Mouse (Mus musculus): ENCODE results near the gene Shisa3.

GRCm38 (mm10) chr5:67641406-67642120 lies 33.9 kb downstream of the Shisa3 start:
- no peak for TF ChIP-seq CTCF (IDR thresholded peaks at IDR 0.05; ENCODE audit: control insufficient read depth, insufficient read depth, insufficient read length)
- no peak for TF ChIP-seq MAX (IDR thresholded peaks at IDR 0.05)
- no peak for TF ChIP-seq MYOG (IDR thresholded peaks at IDR 0.05; ENCODE audit: control insufficient read depth, extremely low read depth, insufficient read length)
- no peak for TF ChIP-seq MYOD1 (IDR thresholded peaks at IDR 0.05; ENCODE audit: control insufficient read depth, insufficient read length, low read depth)
- TF ChIP-seq USF1 (IDR thresholded peaks at IDR 0.05; ENCODE audit: low read depth) = no peak
- no peak for TF ChIP-seq CEBPB (IDR thresholded peaks at IDR 0.05; ENCODE audit: low read depth)
- no peak for TF ChIP-seq FOSL1 (IDR thresholded peaks at IDR 0.05; ENCODE audit: insufficient read depth, low read length, poor library complexity, severe bottlenecking)
